8 mouse cellular contexts compared by ENCODE assay signal in the genomic region with DNA sequence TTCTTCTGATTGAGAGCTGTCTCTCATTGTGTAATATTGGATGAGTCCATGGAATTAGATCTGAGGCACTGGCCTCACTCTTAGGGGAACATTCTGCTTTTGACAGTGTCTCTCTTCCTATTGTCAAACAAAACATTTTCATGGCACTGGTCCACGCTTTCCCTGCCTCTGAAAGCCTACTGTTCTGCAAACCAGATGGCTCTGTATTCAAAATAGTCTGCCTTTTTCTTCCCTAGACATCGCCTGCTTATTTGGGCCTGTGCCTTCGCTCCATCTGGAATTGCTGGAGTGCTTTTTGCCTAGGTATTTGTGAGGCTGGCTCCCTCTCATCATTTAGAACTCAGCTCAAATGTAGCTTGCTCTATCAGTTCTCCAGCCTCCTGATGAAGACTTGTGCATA. TPM values are rescaled to one million over a fixed set of nuclear protein-coding genes. Genes with fewer than 3 reads are reported as not detected.
DNase-seq lines count a peak whose midpoint lies in the region; ATAC-seq lines count a peak whose summit lies in the region.
"Had no signal": no experiment of that assay in that cellular context is flagged by ENCODE, and none has a peak within 500 bp of the region (broad histone marks: within the 10 kb centered on the region; RNA-seq: fewer than 3 reads in every experiment).

No protein-coding gene starts in this region.

- peaks cover 2% of the 10 kb centered on the region; the same call in 1 of the 2 replicates for H3K36me3 ChIP-seq in heart, embryonic 11.5 days (ENCODE audit: control insufficient read depth, insufficient read depth, low read length)

- no peaks in the 10 kb centered on the region for H3K9me3 ChIP-seq in heart, embryonic 11.5 days (replicated peaks; ENCODE audit: control insufficient read depth, low read length)
- H3K9me3 ChIP-seq: heart, embryonic 15.5 days had no signal

- H3K27ac ChIP-seq in heart, embryonic 11.5 days (ENCODE audit: low read depth, low read length): no peak overlapping the region
- H3K27ac ChIP-seq: heart, embryonic 15.5 days had no signal

- H3K4me1 ChIP-seq in heart, embryonic 11.5 days (ENCODE audit: control insufficient read depth, insufficient read depth, low read length): peaks cover 22% of the 10 kb centered on the region

- 89% methylated on average over 3 of the region's 3 CpGs for WGBS in heart, embryonic 11.5 days (ENCODE audit: insufficient replicate concordance)

- ATAC-seq in heart, embryonic 11.5 days (replicated peaks; ENCODE audit: insufficient number of reproducible peaks, low FRiP score, low TSS enrichment): no peak

- DNase-seq in Muller cell, postnatal 12 days (ENCODE audit: inconsistent ontology term): peak; percentile 70
- DNase-seq in brain, adult 2 months (ENCODE audit: low read depth, low spot score): peak; percentile 98
- DNase-seq in frontal cortex, postnatal 14 days (ENCODE audit: low spot score in 2 of 2): peak; percentile 47 to 52
- DNase-seq in left cerebral cortex, postnatal 10 days (ENCODE audit: extremely low spot score in 1 of 2, low spot score in 2 of 2): peak; percentile 55 to 80
- no peak for DNase-seq in retina, postnatal 1 day
- DNase-seq in kidney, adult 11 months: no peak

- no peak overlapping the region for H3K4me3 ChIP-seq in heart, embryonic 11.5 days (ENCODE audit: low read depth, low read length)
- H3K4me3 ChIP-seq: heart, embryonic 15.5 days had no signal

- H3K4me2 ChIP-seq in heart, embryonic 11.5 days: no peak overlapping the region
- H3K4me2 ChIP-seq: heart, embryonic 15.5 days had no signal

- H3K27me3 ChIP-seq in heart, embryonic 11.5 days (ENCODE audit: control insufficient read depth, insufficient read depth, low read length): no peaks in the 10 kb centered on the region
- H3K27me3 ChIP-seq: heart, embryonic 15.5 days had no signal

- intact Hi-C loops in left cerebral cortex, postnatal 10 days (cut with DNase I): no loop called here

- no peak overlapping the region for H3K9ac ChIP-seq in heart, embryonic 11.5 days (ENCODE audit: low read depth, low read length)
- H3K9ac ChIP-seq: heart, embryonic 15.5 days had no signal

RNA-seq across cellular contexts. Expression of gene Ric8b, which starts 46.3 kb away (rescaled TPM):
- total RNA-seq in left cerebral cortex, postnatal 10 days (2021): 10 to 100 TPM; 41.5 to 44.7 TPM
- 17.1 and 18.9 TPM in 2 replicates for polyA plus RNA-seq in heart, embryonic 11.5 days (2014; fragmentation: Nextera tagmentation; extraction: Ambion mirVana)

Comparison
In these comparisons a context has a peak if more than half of its experiments do, and no peak if none do; other contexts are left out.
1. DNase-seq: peak in Muller cell, postnatal 12 days (single experiment), brain, adult 2 months (single experiment), frontal cortex, postnatal 14 days (2 of 2) and left cerebral cortex, postnatal 10 days (2 of 2); none in retina, postnatal 1 day (single experiment) and kidney, adult 11 months (single experiment).